ENCODE assay signal across 13 mouse cellular contexts in the genomic region with DNA sequence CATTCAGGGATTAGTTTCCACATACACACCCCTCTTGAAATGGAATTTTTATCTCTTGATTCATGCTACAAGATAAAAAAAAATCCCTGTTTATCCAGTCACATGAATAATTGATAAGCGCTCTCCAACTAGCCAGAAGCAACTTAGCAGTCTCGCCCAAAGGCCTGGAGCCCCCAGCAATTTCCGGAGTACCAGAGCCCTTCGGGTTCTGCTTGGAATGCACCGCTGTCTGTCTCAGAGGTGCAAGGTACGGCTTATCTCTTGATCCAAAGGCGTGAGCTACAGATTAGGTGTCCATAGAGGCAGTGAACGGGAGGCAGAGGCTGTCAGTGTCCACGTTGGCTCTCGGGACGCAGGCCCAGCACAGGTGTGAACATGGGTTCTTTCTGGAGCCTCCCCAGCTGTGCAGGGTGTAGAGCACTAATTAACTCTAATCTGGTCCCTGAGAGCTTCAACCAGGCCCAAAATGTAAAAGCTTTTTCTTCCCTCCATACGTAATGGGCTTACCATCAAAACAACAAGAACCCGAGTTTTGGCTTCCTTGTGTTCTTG.
DNase-seq lines count a peak whose midpoint lies in the region; ATAC-seq and TF ChIP-seq lines count a peak whose summit lies in the region.
"Had no signal": no experiment of that assay in that cellular context is flagged by ENCODE, and none has a peak within 500 bp of the region (broad histone marks: within the 10 kb centered on the region; RNA-seq: fewer than 3 reads in every experiment).

No protein-coding gene starts in this region.

- no peak for TF ChIP-seq POLR2A in thymus, adult 2 months (IDR thresholded peaks at IDR 0.05; ENCODE audit: control insufficient read depth, extremely low read depth, insufficient read depth, low read length, poor library complexity)

- no peaks in the 10 kb centered on the region for H3K36me3 ChIP-seq in embryonic facial prominence, embryonic 14.5 days (ENCODE audit: control insufficient read depth, insufficient read depth, low read length)
- H3K36me3 ChIP-seq in embryonic facial prominence, embryonic 10.5 days (replicated peaks) = no peaks in the 10 kb centered on the region
- H3K36me3 ChIP-seq in thymus, adult 2 months (ENCODE audit: control insufficient read depth, insufficient read depth, low read length) = no peaks in the 10 kb centered on the region
- no peaks in the 10 kb centered on the region for H3K36me3 ChIP-seq in midbrain, embryonic 16.5 days (ENCODE audit: control insufficient read depth, insufficient read depth, low read length)
- no peaks in the 10 kb centered on the region for H3K36me3 ChIP-seq in intestine, embryonic 16.5 days (ENCODE audit: control insufficient read depth, insufficient read depth, low read length)
- no peaks in the 10 kb centered on the region for H3K36me3 ChIP-seq in hindbrain, postnatal 0 days (ENCODE audit: insufficient read depth, low read length)
- H3K36me3 ChIP-seq: G1E had no signal

- no peaks in the 10 kb centered on the region for H3K27me3 ChIP-seq in embryonic facial prominence, embryonic 14.5 days (replicated peaks; ENCODE audit: control insufficient read depth, insufficient read depth, low read length)
- H3K27me3 ChIP-seq in embryonic facial prominence, embryonic 10.5 days (replicated peaks; ENCODE audit: low read depth, poor library complexity, severe bottlenecking) = no peaks in the 10 kb centered on the region
- no peaks in the 10 kb centered on the region for H3K27me3 ChIP-seq in thymus, adult 2 months (ENCODE audit: control insufficient read depth, insufficient read depth, low read length)
- H3K27me3 ChIP-seq in midbrain, embryonic 16.5 days (ENCODE audit: control insufficient read depth, insufficient read depth, low read depth, low read length) = no peaks in the 10 kb centered on the region
- H3K27me3 ChIP-seq in intestine, embryonic 16.5 days (replicated peaks; ENCODE audit: control insufficient read depth, insufficient read depth, low read length) = no peaks in the 10 kb centered on the region
- H3K27me3 ChIP-seq in hindbrain, postnatal 0 days (ENCODE audit: insufficient read depth, low read length) = no peaks in the 10 kb centered on the region

- no peak for ATAC-seq in embryonic facial prominence, embryonic 14.5 days (ENCODE audit: low read depth)
- ATAC-seq in midbrain, embryonic 16.5 days = peak; percentile 70
- ATAC-seq in intestine, embryonic 16.5 days = no peak
- no peak for ATAC-seq in hindbrain, postnatal 0 days
- ATAC-seq: forebrain, embryonic 14.5 days had no signal

- WGBS in embryonic facial prominence, embryonic 14.5 days = 61% methylated on average over 13 of the region's 13 CpGs
- WGBS in embryonic facial prominence, embryonic 10.5 days = 76% methylated on average over 13 of the region's 13 CpGs
- WGBS in thymus, adult 2 months = 52% methylated on average over 13 of the region's 13 CpGs
- 42% methylated on average over 13 of the region's 13 CpGs for WGBS in midbrain, embryonic 16.5 days
- WGBS in intestine, embryonic 16.5 days = 54% methylated on average over 13 of the region's 13 CpGs
- WGBS in hindbrain, postnatal 0 days = 74% methylated on average over 13 of the region's 13 CpGs

- TF ChIP-seq CTCF in thymus, adult 2 months (IDR thresholded peaks at IDR 0.05; ENCODE audit: borderline replicate concordance, control insufficient read depth, extremely low read depth, insufficient read depth, low read length, poor library complexity) = no peak
- TF ChIP-seq CTCF in hindbrain, postnatal 0 days (IDR thresholded peaks at IDR 0.05; ENCODE audit: low read depth) = no peak

- DNase-seq in embryonic facial prominence, embryonic 14.5 days (ENCODE audit: low spot score) = peak; percentile 17
- no peak for DNase-seq in embryonic facial prominence, embryonic 10.5 days (ENCODE audit: low spot score)
- peak; percentile 9 for DNase-seq in thymus, adult 2 months
- no peak for DNase-seq in thymus, postnatal 0 days (ENCODE audit: low spot score)
- peak; percentile 26 for DNase-seq in yolk sac, embryonic 10.5 days (ENCODE audit: low spot score)
- no peak for DNase-seq in hindbrain, postnatal 0 days (ENCODE audit: low spot score)
- DNase-seq: cerebellum, postnatal 14 days; kidney, postnatal 4 days; spleen, adult 18-20 months had no signal

- H3K4me2 ChIP-seq in embryonic facial prominence, embryonic 14.5 days (ENCODE audit: low read depth, low read length) = no peak overlapping the region
- H3K4me2 ChIP-seq in midbrain, embryonic 16.5 days (ENCODE audit: low read length) = no peak overlapping the region; the same call in 1 of the 2 replicates
- H3K4me2 ChIP-seq in intestine, embryonic 16.5 days (ENCODE audit: low read depth, low read length) = no peak overlapping the region
- no peak overlapping the region for H3K4me2 ChIP-seq in hindbrain, postnatal 0 days (ENCODE audit: low read depth, low read length)

- H3K9me3 ChIP-seq in embryonic facial prominence, embryonic 14.5 days (ENCODE audit: control insufficient read depth, low read length) = no peaks in the 10 kb centered on the region
- no peaks in the 10 kb centered on the region for H3K9me3 ChIP-seq in embryonic facial prominence, embryonic 10.5 days
- H3K9me3 ChIP-seq in midbrain, embryonic 16.5 days (replicated peaks; ENCODE audit: control insufficient read depth, low read length, poor library complexity, severe bottlenecking) = no peaks in the 10 kb centered on the region
- no peaks in the 10 kb centered on the region for H3K9me3 ChIP-seq in intestine, embryonic 16.5 days (ENCODE audit: control insufficient read depth, low read length)
- H3K9me3 ChIP-seq in hindbrain, postnatal 0 days (ENCODE audit: low read length) = no peaks in the 10 kb centered on the region

- no peak overlapping the region for H3K27ac ChIP-seq in embryonic facial prominence, embryonic 14.5 days (replicated peaks; ENCODE audit: low read depth, low read length)
- no peak overlapping the region for H3K27ac ChIP-seq in embryonic facial prominence, embryonic 10.5 days (replicated peaks)
- H3K27ac ChIP-seq in thymus, adult 2 months (ENCODE audit: control insufficient read depth, insufficient read depth, low read length) = peak overlapping the region; percentile 59
- peak overlapping the region; percentile 59 for H3K27ac ChIP-seq in midbrain, embryonic 16.5 days (ENCODE audit: low read length)
- H3K27ac ChIP-seq in intestine, embryonic 16.5 days (ENCODE audit: low read length) = no peak overlapping the region
- H3K27ac ChIP-seq in hindbrain, postnatal 0 days = no peak overlapping the region

- no peak overlapping the region for H3K9ac ChIP-seq in embryonic facial prominence, embryonic 14.5 days (ENCODE audit: low read depth, low read length)
- H3K9ac ChIP-seq in midbrain, embryonic 16.5 days (ENCODE audit: low read depth, low read length) = no peak overlapping the region
- H3K9ac ChIP-seq in intestine, embryonic 16.5 days (ENCODE audit: low read depth, low read length) = no peak overlapping the region
- H3K9ac ChIP-seq in hindbrain, postnatal 0 days (replicated peaks; ENCODE audit: low read length) = no peak overlapping the region

- no peak overlapping the region for H3K4me3 ChIP-seq in embryonic facial prominence, embryonic 14.5 days (ENCODE audit: low read depth, low read length)
- H3K4me3 ChIP-seq in embryonic facial prominence, embryonic 10.5 days = no peak overlapping the region
- H3K4me3 ChIP-seq in thymus, adult 2 months (ENCODE audit: control insufficient read depth, insufficient read depth, low read length) = no peak overlapping the region
- H3K4me3 ChIP-seq in midbrain, embryonic 16.5 days (ENCODE audit: low read depth, low read length) = no peak overlapping the region
- no peak overlapping the region for H3K4me3 ChIP-seq in intestine, embryonic 16.5 days (ENCODE audit: low read length)
- no peak overlapping the region for H3K4me3 ChIP-seq in hindbrain, postnatal 0 days (ENCODE audit: low read length)

- H3K4me1 ChIP-seq in embryonic facial prominence, embryonic 14.5 days (ENCODE audit: control insufficient read depth, insufficient read depth, low read length) = peaks cover 11% of the 10 kb centered on the region
- H3K4me1 ChIP-seq in embryonic facial prominence, embryonic 10.5 days = peaks cover 16% of the 10 kb centered on the region
- peaks cover 41% of the 10 kb centered on the region for H3K4me1 ChIP-seq in thymus, adult 2 months (replicated peaks; ENCODE audit: control insufficient read depth, insufficient read depth, low read length)
- H3K4me1 ChIP-seq in midbrain, embryonic 16.5 days (ENCODE audit: control insufficient read depth, insufficient read depth, low read length) = peaks cover 12% of the 10 kb centered on the region
- H3K4me1 ChIP-seq in intestine, embryonic 16.5 days (ENCODE audit: control insufficient read depth, insufficient read depth, low read length) = no peaks in the 10 kb centered on the region
- no peaks in the 10 kb centered on the region for H3K4me1 ChIP-seq in hindbrain, postnatal 0 days (ENCODE audit: insufficient read depth, low read length)

Comparison
In these comparisons a context has a peak if more than half of its experiments do, and no peak if none do; other contexts are left out.
1. DNase-seq: peak in embryonic facial prominence, embryonic 14.5 days (single experiment), thymus, adult 2 months (single experiment) and yolk sac, embryonic 10.5 days (single experiment); none in embryonic facial prominence, embryonic 10.5 days (single experiment), thymus, postnatal 0 days (single experiment) and hindbrain, postnatal 0 days (single experiment).
2. H3K27ac ChIP-seq: peak in thymus, adult 2 months (single experiment) and midbrain, embryonic 16.5 days (single experiment); none in embryonic facial prominence, embryonic 14.5 days (single experiment), embryonic facial prominence, embryonic 10.5 days (single experiment), intestine, embryonic 16.5 days (single experiment) and hindbrain, postnatal 0 days (single experiment).